Mouse (Mus musculus) ovary, adult 10 weeks (tissue): ENCODE data around the gene S100a3. TPM values are rescaled to one million over a fixed set of nuclear protein-coding genes. Genes with fewer than 3 reads are reported as not detected.

ENCODE experiments used
- polyA plus RNA-seq: library from polyadenylated mRNA; stranded (reverse); fragments of 350-450 nt; fragmentation: Illumina TruSeq; extraction: RNeasy Lipid Tissue Mini Kit (QIAGEN cat#74804); gene quantifications from one replicate; pipeline ENCODE4 v1.2.3, GENCODE M21; 2014

S100a3 gene
- polyA plus RNA-seq: not detected

DNA sequence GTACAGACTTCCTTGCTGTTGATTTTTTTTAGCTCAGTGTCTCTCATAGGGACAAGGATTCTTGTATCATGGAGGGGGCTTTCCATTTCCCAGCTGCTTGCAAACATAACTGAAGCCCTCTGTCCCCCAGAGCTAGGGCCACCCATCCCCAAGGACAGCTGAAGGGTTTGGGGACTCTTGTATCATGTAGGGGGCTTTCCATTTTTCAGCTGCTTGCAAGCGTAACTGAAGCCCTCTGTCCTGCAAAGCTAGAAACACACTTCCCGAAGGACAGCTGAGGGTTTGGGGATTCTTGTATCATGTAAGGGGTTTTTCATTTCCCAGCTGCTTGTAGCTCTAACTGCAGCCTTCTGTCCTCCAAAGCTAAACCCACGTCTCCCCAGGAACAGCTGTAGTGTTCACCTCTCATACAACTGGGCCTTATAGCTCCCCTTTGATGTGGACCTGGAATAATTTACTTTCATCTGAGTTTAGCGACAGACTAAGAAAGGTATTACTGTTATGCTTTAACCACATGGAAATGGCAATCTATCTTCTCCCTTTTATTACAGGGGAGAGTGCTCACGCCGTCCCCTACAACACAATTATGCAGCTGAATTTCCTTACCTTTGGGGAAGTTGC lies at the start of gene S100a3:
Gene S100a3, plus strand, starts transcription at position 571 of the 621 bp plus-strand sequence.

GRCm38 (mm10) chr3:90513796-90514590 lies 46.4 kb upstream of the S100a3 start, which contains the start of the genes S100a1 and S100a13:
Gene S100a1 (minus strand): TSS chr3:90514392.
Gene S100a13 (plus strand): TSS chr3:90514435.

DNA sequence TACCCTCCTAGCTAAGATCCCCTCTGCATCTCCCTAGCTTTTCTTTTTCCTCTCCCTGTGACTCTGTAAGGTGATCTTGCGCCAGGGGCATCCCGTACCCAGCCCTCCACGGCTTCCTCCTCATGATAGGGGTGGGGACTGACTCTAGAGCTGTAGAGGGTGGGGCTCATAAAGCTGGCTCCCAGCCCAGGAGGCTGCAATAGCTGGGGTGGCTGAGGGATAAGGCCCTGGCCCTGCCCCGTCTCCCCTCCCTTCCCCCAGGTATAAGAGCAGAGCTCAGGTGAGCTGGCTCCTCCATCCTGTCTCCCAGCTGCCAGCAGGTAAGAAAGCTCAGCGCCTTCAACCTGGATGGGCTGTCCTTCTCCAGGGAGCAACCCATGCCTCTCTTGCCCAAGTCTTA lies 33.8 kb upstream of the S100a3 start, which contains the start of gene S100a14:
Gene S100a14, plus strand, starts transcription at position 277 of the 400 bp plus-strand sequence.

GRCm38 (mm10) chr3:90537141-90537904 lies 23.1 kb upstream of the S100a3 start, which contains the start of gene S100a16:
Gene S100a16 (plus strand): TSS chr3:90537254.

DNA sequence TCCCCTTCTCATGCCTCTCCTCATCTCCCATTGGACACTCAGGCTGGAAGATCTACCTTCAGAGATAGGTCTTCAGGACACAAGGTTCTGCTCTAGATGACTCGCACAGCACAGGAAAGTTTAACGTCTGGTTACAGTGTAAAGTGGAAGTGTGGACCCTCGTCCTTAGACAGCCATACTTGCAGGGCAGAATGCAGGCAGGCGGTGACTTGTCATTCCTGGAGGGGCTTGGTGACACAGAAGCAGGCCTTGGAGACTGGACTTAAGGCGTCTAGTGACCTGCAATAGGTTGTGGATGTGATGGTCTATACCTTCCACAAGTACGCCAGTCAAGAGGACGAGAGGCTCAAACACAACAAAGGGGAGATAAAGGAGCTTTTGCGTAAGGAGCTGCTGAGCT lies 29.6 kb downstream of the S100a3 start, which contains the start of gene S100a2:
Gene S100a2, plus strand, starts transcription at position 301 of the 400 bp plus-strand sequence.

DNA sequence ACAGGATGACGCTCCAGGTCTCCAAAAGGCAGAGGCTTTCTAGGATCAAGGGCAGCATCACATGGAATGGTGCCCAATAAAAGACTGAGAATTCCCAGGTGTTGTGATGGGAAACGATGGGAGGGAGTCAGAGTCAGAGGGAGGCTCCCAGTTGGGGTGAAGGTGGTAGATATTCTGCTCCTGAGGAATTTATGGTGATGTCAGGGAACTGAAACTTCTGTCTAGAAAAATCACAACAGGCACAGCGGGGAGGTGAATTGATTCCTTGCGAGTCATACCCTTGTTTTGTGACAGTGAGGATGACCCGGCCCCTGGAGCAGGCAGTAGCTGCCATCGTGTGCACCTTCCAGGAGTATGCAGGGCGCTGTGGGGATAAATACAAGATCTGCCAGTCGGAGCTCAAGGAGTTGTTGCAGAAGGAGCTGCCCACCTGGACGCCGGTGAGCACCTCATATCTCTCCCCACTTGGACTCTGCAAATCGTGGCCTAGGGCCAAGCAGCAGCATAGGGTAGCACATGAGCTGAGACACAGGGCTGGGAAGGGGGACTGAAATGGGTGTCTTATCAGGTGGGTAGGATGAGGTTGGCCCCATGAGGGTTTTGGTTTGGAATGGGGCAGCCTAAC lies 41.2 kb downstream of the S100a3 start, which contains the start of gene Gm42674:
Gene Gm42674, plus strand, starts transcription at position 419 of the 625 bp plus-strand sequence.

DNA sequence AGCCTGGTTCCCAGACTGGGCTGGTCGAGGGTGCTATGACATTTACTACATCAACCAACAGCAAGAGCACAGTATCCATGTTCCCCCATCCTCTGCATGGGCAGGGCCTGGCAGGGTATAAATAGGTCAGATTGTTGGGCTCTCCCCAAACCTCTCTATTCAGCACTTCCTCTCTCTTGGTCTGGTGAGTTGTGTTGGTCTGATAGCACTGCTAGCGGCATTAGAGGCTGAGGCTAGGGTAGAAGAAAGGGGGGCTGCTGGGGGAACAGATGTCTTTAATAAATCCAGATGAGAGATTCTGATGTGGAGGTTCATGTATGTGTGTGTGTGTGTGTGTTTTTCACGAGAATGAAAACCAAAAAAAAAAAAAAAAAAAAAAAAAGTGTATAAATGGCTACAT lies 43.2 kb downstream of the S100a3 start, which contains the start of gene S100a4:
Gene S100a4, plus strand, starts transcription at position 149 of the 400 bp plus-strand sequence.

GRCm38 (mm10) chr3:90608223-90608622 lies 47.8 kb downstream of the S100a3 start, which contains the start of gene S100a5:
Gene S100a5 (plus strand): TSS chr3:90608523.

DNA sequence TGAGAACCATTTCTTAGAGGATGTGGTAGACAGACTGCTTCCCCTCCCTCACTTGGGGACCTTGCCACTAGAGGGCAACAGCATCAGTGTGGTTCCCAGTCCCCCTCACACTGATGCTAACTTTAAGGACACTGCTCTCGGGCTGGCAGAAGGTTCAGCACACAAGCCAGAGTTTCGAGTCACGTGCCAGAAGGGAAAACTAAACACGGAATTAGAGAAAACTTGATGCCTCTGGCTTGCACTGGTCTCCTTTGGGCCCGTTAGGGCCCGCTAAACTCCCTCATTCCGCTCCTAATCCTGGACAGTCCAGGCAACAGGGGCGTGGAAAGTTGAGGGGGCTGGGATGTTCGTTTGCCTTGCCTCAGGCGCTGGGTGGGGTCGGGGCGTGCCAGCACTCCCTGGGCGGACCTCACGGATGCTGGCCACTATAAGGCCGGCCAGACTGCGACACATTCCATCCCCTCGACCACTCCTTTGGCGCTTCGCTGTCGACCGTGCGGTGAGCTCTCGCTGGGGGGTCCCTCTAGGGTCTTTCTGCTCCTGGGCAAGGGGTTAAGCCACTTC lies 52.4 kb downstream of the S100a3 start, which contains the start of gene S100a6:
Gene S100a6, plus strand, starts transcription at position 155 of the 564 bp plus-strand sequence.

Other genes with a start within 250 kb of the S100a3 start
- gene Slc27a3, start 170.6 kb upstream of the S100a3 start, polyA plus RNA-seq: not detected
- 24.1 TPM for gene Ints3, start 127.0 kb upstream of the S100a3 start, polyA plus RNA-seq
- gene Npr1, start 94.7 kb upstream of the S100a3 start, polyA plus RNA-seq: 36.4 TPM
- 94.7 TPM for gene Ilf2, start 84.5 kb upstream of the S100a3 start, polyA plus RNA-seq
- 154 TPM for gene Snapin, start 69.5 kb upstream of the S100a3 start, polyA plus RNA-seq
- 220 TPM for gene Chtop, start 51.1 kb upstream of the S100a3 start, polyA plus RNA-seq
- gene S100a1, start 46.2 kb upstream of the S100a3 start, polyA plus RNA-seq: 29.9 TPM
- 2.6 TPM for gene S100a13, start 46.1 kb upstream of the S100a3 start, polyA plus RNA-seq
- gene S100a14, start 33.7 kb upstream of the S100a3 start, polyA plus RNA-seq: not detected
- gene S100a16, start 23.3 kb upstream of the S100a3 start, polyA plus RNA-seq: 29.2 TPM
- gene S100a2, start 29.7 kb downstream of the S100a3 start, polyA plus RNA-seq: not detected
- not detected for gene Gm42674, start 41.3 kb downstream of the S100a3 start, polyA plus RNA-seq
- gene S100a4, start 43.2 kb downstream of the S100a3 start, polyA plus RNA-seq: 21.9 TPM
- gene S100a5, start 47.9 kb downstream of the S100a3 start, polyA plus RNA-seq: not detected
- 45.3 TPM for gene S100a6, start 52.3 kb downstream of the S100a3 start, polyA plus RNA-seq
- not detected for gene S100a7a, start 93.4 kb downstream of the S100a3 start, polyA plus RNA-seq
- 6.4 TPM for gene S100a8, start 108.4 kb downstream of the S100a3 start, polyA plus RNA-seq
- not detected for gene S100a9, start 135.1 kb downstream of the S100a3 start, polyA plus RNA-seq
- gene Pglyrp4, start 166.3 kb downstream of the S100a3 start, polyA plus RNA-seq: not detected
- not detected for gene Gm5849, start 217.3 kb downstream of the S100a3 start, polyA plus RNA-seq